Mouse (Mus musculus) stomach, embryonic 14.5 days (tissue): ENCODE data around the gene Hsph1. TPM values are rescaled to one million over a fixed set of nuclear protein-coding genes. Genes with fewer than 3 reads are reported as not detected.

ENCODE experiments used
- ATAC-seq: fragments of 200-750 bp; cut with Nextera tagmentation; 2 replicates; pipeline ENCODE4 v1.8.0; 2017; ENCODE audit warnings: low read depth, moderate TSS enrichment; ENCODE audit not compliant: insufficient number of reproducible peaks, insufficient read depth, low FRiP score
- H3K27ac ChIP-seq: fragments of 300-500 bp; sonication (generic); 2 replicates; pipeline ENCODE4 v1.5.1; 2014; ENCODE audit warnings: mild to moderate bottlenecking, low read length, moderate library complexity, mixed read lengths
- H3K27me3 ChIP-seq: fragments of 300-500 bp; sonication (generic); 2 replicates; pipeline ENCODE4 v1.6.1; 2014; ENCODE audit warnings: low read length, control low read depth, mixed read lengths; ENCODE audit not compliant: control insufficient read depth, insufficient read depth
- H3K36me3 ChIP-seq: fragments of 300-500 bp; sonication (generic); 2 replicates; pipeline ENCODE4 v1.6.1; 2014; ENCODE audit warnings: mild to moderate bottlenecking, control low read depth, low read length, moderate library complexity, mixed read lengths; ENCODE audit not compliant: control insufficient read depth, insufficient read depth
- H3K4me1 ChIP-seq: fragments of 300-500 bp; sonication (generic); 2 replicates; pipeline ENCODE4 v1.6.1; 2014; ENCODE audit warnings: low read length, control low read depth, mixed read lengths; ENCODE audit not compliant: control insufficient read depth, insufficient read depth
- H3K4me2 ChIP-seq: fragments of 300-500 bp; sonication (generic); replicated peaks from 2 replicates; pipeline ENCODE4 v1.6.1; 2014; ENCODE audit warnings: low read depth, low read length, control low read depth
- H3K4me3 ChIP-seq: fragments of 300-500 bp; sonication (generic); 2 replicates; pipeline ENCODE4 v1.5.1; 2014; ENCODE audit warnings: low read depth, low read length, control low read depth
- H3K9ac ChIP-seq: fragments of 300-500 bp; sonication (generic); replicated peaks from 2 replicates; pipeline ENCODE4 v1.6.1; 2014; ENCODE audit warnings: low read depth, mild to moderate bottlenecking, control low read depth, low read length, moderate library complexity, mixed read lengths
- H3K9me3 ChIP-seq: fragments of 300-500 bp; sonication (generic); 2 replicates; pipeline ENCODE4 v1.6.1; 2016; ENCODE audit warnings: low read depth, low read length, control low read depth; ENCODE audit not compliant: control insufficient read depth
- WGBS: fragments of 180-500 bp; shearing (Covaris S2); extraction: QIAGEN DNeasy Blood & Tissue Kit; methylation state at CpG from one replicate; pipeline ENCODE4 v1.1.7; 2014; 5-methylcytosine and 5-hydroxymethylcytosine counted together
- polyA plus RNA-seq: library from polyadenylated mRNA; unstranded; fragments of >200 nt; fragmentation: Nextera tagmentation; extraction: Ambion mirVana; gene quantifications from 2 replicates; pipeline ENCODE4 v1.2.1, GENCODE M21; 2014

Gene Hsph1
- polyA plus RNA-seq, 1 experiment from 2014 or later, result 42.7 TPM

GRCm38 (mm10) chr5:149576977-149577376 is 59.2 kb downstream of the Hsph1 start:
- no peak overlapping the region for H3K4me2 ChIP-seq
- WGBS, result 41% methylated on average over 10 of the region's 10 CpGs
- H3K9ac ChIP-seq, result no peak overlapping the region
- H3K27me3 ChIP-seq, result no peaks in the 10 kb centered on the region
- ATAC-seq, result no peak
- H3K4me1 ChIP-seq, result no peaks in the 10 kb centered on the region; the same call in 1 of the 2 replicates
- H3K4me3 ChIP-seq, result no peak overlapping the region
- H3K27ac ChIP-seq, result no peak overlapping the region
- no peaks in the 10 kb centered on the region for H3K36me3 ChIP-seq
- H3K9me3 ChIP-seq, result no peaks in the 10 kb centered on the region

- peaks cover 6% of the 10 kb centered on the region; the same call in 1 of the 2 replicates for H3K4me1 ChIP-seq
- no peak for ATAC-seq
- H3K9me3 ChIP-seq, result no peaks in the 10 kb centered on the region
- no peaks in the 10 kb centered on the region for H3K27me3 ChIP-seq
- H3K4me2 ChIP-seq, result no peak overlapping the region
- no peak overlapping the region for H3K4me3 ChIP-seq
- no peaks in the 10 kb centered on the region for H3K36me3 ChIP-seq
- WGBS, result 56% methylated on average over 13 of the region's 13 CpGs
- no peak overlapping the region for H3K9ac ChIP-seq
- no peak overlapping the region for H3K27ac ChIP-seq
These were observed 67.2 kb downstream of the Hsph1 start for GRCm38 (mm10) chr5:149568993-149569392.

DNA sequence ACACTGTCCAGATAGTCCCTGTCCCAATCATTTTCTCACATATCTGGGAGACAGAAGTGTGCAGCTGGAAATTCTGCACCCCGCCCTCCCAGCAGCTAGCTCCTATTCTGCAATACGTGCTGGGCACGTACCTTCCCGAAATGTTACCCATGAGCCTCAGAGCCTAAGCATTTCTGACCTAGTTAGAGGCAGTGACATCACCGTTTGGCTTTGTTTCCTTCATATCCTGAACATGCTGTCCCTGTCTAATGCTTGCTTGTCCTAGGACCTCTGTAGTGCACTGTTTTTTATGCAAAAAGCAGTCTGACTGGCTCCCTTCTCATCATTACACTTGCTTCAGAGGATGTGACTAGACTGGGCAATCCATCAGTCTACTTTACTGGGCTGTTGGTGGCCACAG is 69.2 kb downstream of the Hsph1 start:
- H3K4me3 ChIP-seq, result no peak overlapping the region
- no peak for ATAC-seq
- H3K4me1 ChIP-seq, result peaks cover 6% of the 10 kb centered on the region; the same call in 1 of the 2 replicates
- 72% methylated on average over 5 of the region's 5 CpGs for WGBS
- H3K36me3 ChIP-seq, result no peaks in the 10 kb centered on the region
- no peak overlapping the region for H3K9ac ChIP-seq
- H3K4me2 ChIP-seq, result no peak overlapping the region
- H3K27ac ChIP-seq, result no peak overlapping the region
- no peaks in the 10 kb centered on the region for H3K9me3 ChIP-seq
- no peaks in the 10 kb centered on the region for H3K27me3 ChIP-seq

GRCm38 (mm10) chr5:149566026-149566425 is 70.2 kb downstream of the Hsph1 start:
- Histone ChIP-seq H3K4me2 (no peak overlapping the region), H3K9ac (no peak overlapping the region), H3K9me3 (no peaks in the 10 kb centered on the region), H3K4me3 (no peak overlapping the region), H3K27me3 (no peaks in the 10 kb centered on the region), H3K4me1 (peaks cover 6% of the 10 kb centered on the region; the same call in 1 of the 2 replicates), H3K36me3 (no peaks in the 10 kb centered on the region), H3K27ac (no peak overlapping the region)
- ATAC-seq, result no peak
- 44% methylated on average over 11 of the region's 11 CpGs for WGBS

Other genes starting within 250 kb of the Hsph1 start
- gene Medag, start 224.6 kb downstream of the Hsph1 start, polyA plus RNA-seq, result 2.2 and 3.6 TPM in 2 replicates
- 0.22 and 0.25 TPM in 2 replicates for gene Tex26, start 196.7 kb downstream of the Hsph1 start, polyA plus RNA-seq
- gene Wdr95, start 107.7 kb downstream of the Hsph1 start, polyA plus RNA-seq, result not detected in 2 replicates
- 17.8 and 18.2 TPM in 2 replicates for gene B3glct, start 41.9 kb upstream of the Hsph1 start, polyA plus RNA-seq